ENCODE assay signal across 8 mouse cellular contexts in genomic region chr11:74522487-74523209, GRCm38 (mm10).
DNase-seq lines count a peak whose midpoint lies in the region; ATAC-seq and TF ChIP-seq lines count a peak whose summit lies in the region.

No protein-coding gene starts in this region.

- H3K27me3 ChIP-seq in C2C12 (ENCODE audit: control insufficient read depth, insufficient read depth, insufficient read length) = peaks cover 15% of the 10 kb centered on the region
- H3K27me3 ChIP-seq in embryonic facial prominence, embryonic 15.5 days = peaks cover 44% of the 10 kb centered on the region

- no peaks in the 10 kb centered on the region for H3K36me3 ChIP-seq in C2C12 (ENCODE audit: control insufficient read depth, insufficient read depth)
- no peaks in the 10 kb centered on the region for H3K36me3 ChIP-seq in embryonic facial prominence, embryonic 15.5 days

- H3K79me3 ChIP-seq in C2C12 (ENCODE audit: low read depth) = no peaks in the 10 kb centered on the region

- no peaks in the 10 kb centered on the region for H3K9me3 ChIP-seq in embryonic facial prominence, embryonic 15.5 days (replicated peaks)

- no peak overlapping the region for H3ac ChIP-seq in C2C12 (ENCODE audit: control insufficient read depth, insufficient read length, low read depth)

- 0 out of 2 replicates have a peak overlapping the region, but pooled peaks have one; percentile 60 for H3K27ac ChIP-seq in embryonic facial prominence, embryonic 15.5 days (replicated peaks)

- intact Hi-C loops in heart, postnatal 14 days (cut with DNase I) = loop anchor here (5.0 kb wide), 1 partner anchor 40 kb away; no protein-coding TSS in a partner anchor

- H3K4me3 ChIP-seq in C2C12 (ENCODE audit: insufficient read depth, poor library complexity, severe bottlenecking) = peak overlapping the region; percentile 30
- H3K4me3 ChIP-seq in embryonic facial prominence, embryonic 15.5 days (replicated peaks) = peak overlapping the region; percentile 65

- H3K79me2 ChIP-seq in C2C12 (ENCODE audit: control insufficient read depth, insufficient read depth) = no peaks in the 10 kb centered on the region

- H3K9ac ChIP-seq in embryonic facial prominence, embryonic 15.5 days = peak overlapping the region; percentile 40

- H3K4me2 ChIP-seq in embryonic facial prominence, embryonic 15.5 days (replicated peaks) = peak overlapping the region; percentile 96

- peaks cover 30% of the 10 kb centered on the region for H3K4me1 ChIP-seq in embryonic facial prominence, embryonic 15.5 days

- peak; percentile 87 for DNase-seq in adrenal gland, adult 2 months
- DNase-seq in heart, postnatal 14 days = peak; percentile 74 to 81
- peak; percentile 22 for DNase-seq in layer of hippocampus, adult 9-11 months
- peak; percentile 67 to 68 for DNase-seq in lung, postnatal 4 days
- DNase-seq in right cerebral cortex, postnatal 10 days (ENCODE audit: low spot score in 2 of 2) = peak; percentile 52 to 61
- peak; percentile 57 for DNase-seq in urinary bladder, postnatal 25 days (ENCODE audit: low spot score)

- peak; percentile 76 for ATAC-seq in embryonic facial prominence, embryonic 15.5 days (ENCODE audit: insufficient number of reproducible peaks, low FRiP score, low TSS enrichment, low read depth)

- under 1% methylated on average over 87 of the region's 87 CpGs for whole genome bisulfite sequencing in embryonic facial prominence, embryonic 15.5 days

- no peak for TF ChIP-seq CTCF in C2C12 (IDR thresholded peaks at IDR 0.05; ENCODE audit: control insufficient read depth, insufficient read depth, insufficient read length)

TF ChIP-seq in C2C12, 6 proteins besides CTCF, POLR2A, EP300 and RAD21:
- TF ChIP-seq MYOG (IDR thresholded peaks at IDR 0.05; ENCODE audit: control insufficient read depth, extremely low read depth, insufficient read length) (no peak), FOSL1 (IDR thresholded peaks at IDR 0.05; ENCODE audit: insufficient read depth, low read length, poor library complexity, severe bottlenecking) (no peak), MYOD1 (IDR thresholded peaks at IDR 0.05; ENCODE audit: control insufficient read depth, insufficient read length, low read depth) (no peak), MAX (IDR thresholded peaks at IDR 0.05) (no peak), CEBPB (IDR thresholded peaks at IDR 0.05; ENCODE audit: low read depth) (no peak), USF1 (IDR thresholded peaks at IDR 0.05; ENCODE audit: low read depth) (no peak)

Comparison
In these comparisons a context has a peak if more than half of its experiments do, and no peak if none do; other contexts are left out.
1. Peak in every context shown above with its lines: DNase-seq, ATAC-seq, H3K4me3 ChIP-seq and H3K27ac ChIP-seq.
2. DNase-seq: peak in every context shown above with its lines; median percentile 87 in adrenal gland, adult 2 months; 78 in heart, postnatal 14 days; 68 in lung, postnatal 4 days; 57 in urinary bladder, postnatal 25 days; 56 in right cerebral cortex, postnatal 10 days; 22 in layer of hippocampus, adult 9-11 months.